Mouse (Mus musculus) stomach, postnatal 0 days (tissue): ENCODE measurements at regions not wholly inside any gene's neighbourhood (a gene's known extent, or its start where the extent isn't known, plus 50 kb on each side); places are given as distances from the start of the nearest gene placed in this dataset.

Source experiments
- CTCF ChIP-seq: IDR thresholded peaks from 2 replicates; pipeline ENCODE4 v1.5.1; 2016; ENCODE audit warnings: antibody characterized with exemption, low read depth, mild to moderate bottlenecking, moderate library complexity
- EP300 ChIP-seq: optimal IDR thresholded peaks from 2 replicates; pipeline ENCODE3; 2016; ENCODE audit warnings: antibody characterized with exemption

DNA sequence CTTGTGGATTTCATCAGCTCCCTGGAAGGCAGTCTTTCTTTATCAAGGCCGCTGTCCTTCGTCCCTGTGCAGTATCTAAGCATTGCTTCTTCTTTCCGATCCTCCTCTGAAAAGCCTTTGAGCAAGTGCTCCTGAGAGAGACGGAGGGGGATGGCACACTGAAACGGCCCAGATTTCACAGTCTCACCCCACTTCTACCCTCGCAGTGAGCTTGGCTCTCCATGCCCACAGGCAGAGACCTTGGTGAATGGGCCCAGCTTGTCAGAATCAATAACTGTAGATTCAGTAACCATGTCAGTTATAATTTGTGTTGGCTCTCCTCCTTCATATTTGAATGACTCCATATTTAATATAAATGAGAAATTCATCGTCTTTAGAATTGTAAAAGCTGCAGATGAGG lies 234.3 kb upstream of the Vstm2b start:
- TF ChIP-seq CTCF (no peak), EP300 (no peak)
